Mouse (Mus musculus) stomach, embryonic 16.5 days (tissue): Measurements from ENCODE around the gene Myh10. TPM values are rescaled to one million over a fixed set of nuclear protein-coding genes. Genes with fewer than 3 reads are reported as not detected.

ENCODE experiments used
- polyA plus RNA-seq: library from polyadenylated mRNA; unstranded; fragments of >200 nt; fragmentation: Nextera tagmentation; extraction: Ambion mirVana; gene quantifications from 2 replicates; pipeline ENCODE4 v1.2.1, GENCODE M21; 2015

The Myh10 gene
- polyA plus RNA-seq, 1 experiment from 2014 or later = 89.9 TPM

Other genes starting within 250 kb of the Myh10 start
- 3.2 and 3.8 TPM in 2 replicates for gene Pik3r6, start 188.5 kb upstream of the Myh10 start, polyA plus RNA-seq
- gene Mfsd6l, start 135.4 kb upstream of the Myh10 start, polyA plus RNA-seq = 2.0 and 2.8 TPM in 2 replicates
- gene Ccdc42, start 104.5 kb upstream of the Myh10 start, polyA plus RNA-seq = 0.41 and 0.49 TPM in 2 replicates
- 82.4 and 83.5 TPM in 2 replicates for gene Ndel1, start 180.3 kb downstream of the Myh10 start, polyA plus RNA-seq
- 1.7 and 2.9 TPM in 2 replicates for gene Rnf222, start 197.0 kb downstream of the Myh10 start, polyA plus RNA-seq
- gene Rpl26, start 210.0 kb downstream of the Myh10 start, polyA plus RNA-seq = 885 and 932 TPM in 2 replicates
- 0.30 TPM in 1 of 2 replicates, not detected in the other for gene Odf4, start 235.5 kb downstream of the Myh10 start, polyA plus RNA-seq